Mouse (Mus musculus): ENCODE measurements around the gene Klf16. TPM values are rescaled to one million over a fixed set of nuclear protein-coding genes. Genes with fewer than 3 reads are reported as not detected.

Klf16 gene
- total RNA-seq, 1 experiment = 23.5 TPM

GRCm38 (mm10) chr10:80566375-80567092 is 10.6 kb downstream of the Klf16 start:
- Histone ChIP-seq H3K9ac (ENCODE audit: insufficient read depth, low read depth, low read length, poor library complexity, severe bottlenecking) (no peak overlapping the region), H3K27ac (ENCODE audit: insufficient read depth, low read depth, low read length, poor library complexity, severe bottlenecking) (no peak overlapping the region), H3K9me3 (ENCODE audit: control insufficient read depth, insufficient read depth, low read depth, low read length) (no peaks in the 10 kb centered on the region), H3K4me1 (ENCODE audit: control insufficient read depth in 2 of 2, insufficient read depth in 2 of 2, low read length in 2 of 2, poor library complexity in 1 of 2) (peaks cover 8 to 29% of the 10 kb centered on the region in 2 experiments; a peak in 3 of 4 replicates), H3K4me3 (ENCODE audit: insufficient read depth in 1 of 2, low read depth in 1 of 2, low read length in 2 of 2, poor library complexity in 1 of 2, severe bottlenecking in 1 of 2) (no peak overlapping the region), H3K36me3 (ENCODE audit: control insufficient read depth, insufficient read depth, low read length, poor library complexity, severe bottlenecking) (peaks cover 12% of the 10 kb centered on the region; the same call in 1 of the 2 replicates)
- no peak for TF ChIP-seq MAFK (IDR thresholded peaks at IDR 0.05; ENCODE audit: insufficient read depth, low read depth, low read length)
- TF ChIP-seq CHD2 (IDR thresholded peaks at IDR 0.05; ENCODE audit: low read depth, low read length) = no peak
- no peak; the same call in 1 of the 2 replicates for TF ChIP-seq ZC3H11A (IDR thresholded peaks at IDR 0.05; ENCODE audit: borderline replicate concordance, low read depth, low read length)
- TF ChIP-seq HCFC1 (IDR thresholded peaks at IDR 0.05; ENCODE audit: borderline replicate concordance, insufficient read depth, low read length) = no peak
- no peak for TF ChIP-seq ZNF384 (IDR thresholded peaks at IDR 0.05; ENCODE audit: low read depth, low read length)
- DNase-seq (ENCODE audit: low read depth, low spot score) = peak; percentile 85
- in situ Hi-C loops (cut with MboI; ENCODE audit: low sequenced_read_pairs in 2 of 2, unreplicated experiment in 2 of 2) = no loop called here

DNA sequence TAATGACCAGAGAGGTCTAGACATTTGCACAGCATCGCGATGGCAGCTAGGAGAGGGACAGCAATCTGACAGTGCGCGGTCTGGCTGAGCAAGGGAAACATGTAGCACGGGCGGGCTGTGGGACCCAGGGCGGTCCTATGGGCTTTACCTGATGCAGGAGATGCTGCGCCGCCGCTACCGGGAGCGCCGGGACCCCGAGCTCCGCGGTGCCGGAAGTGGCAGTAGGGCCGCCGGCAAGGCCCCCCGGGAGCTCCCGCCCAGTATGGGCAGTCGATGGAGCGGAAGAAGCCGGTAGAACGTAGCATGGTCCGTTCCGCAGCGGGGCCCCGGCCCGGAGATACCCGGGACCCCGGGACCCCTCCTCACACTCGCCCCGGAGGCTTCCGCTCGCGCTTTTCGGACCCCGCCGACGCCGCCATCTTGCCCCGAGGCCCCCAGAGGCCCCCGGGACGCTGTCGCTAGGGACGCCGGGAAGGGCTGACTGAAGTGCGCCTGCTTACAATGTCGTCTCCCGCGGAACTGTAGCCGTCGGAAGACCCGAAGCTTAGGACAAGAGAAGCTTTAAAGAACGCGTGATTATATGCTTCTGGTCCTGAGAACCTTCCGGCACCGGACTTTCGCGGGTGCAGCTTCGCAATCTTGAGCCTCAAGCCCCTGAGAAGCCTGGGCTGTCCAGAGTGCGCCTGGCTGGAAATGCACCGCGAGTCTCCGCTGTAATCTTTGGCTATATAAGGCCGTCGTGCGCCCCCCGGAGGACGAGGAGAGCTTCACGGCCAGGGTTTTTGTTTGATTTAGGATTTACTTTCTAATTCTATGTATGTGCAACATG is 15.8 kb downstream of the Klf16 start, which contains the start of gene Rexo1:
TSS of gene Rexo1 (minus strand) at position 445 of the 829 bp plus-strand sequence.
- peaks cover 2% of the 10 kb centered on the region; the same call in 1 of the 2 replicates for H3K36me3 ChIP-seq (ENCODE audit: control insufficient read depth, insufficient read depth, low read length, poor library complexity, severe bottlenecking)
- peak within 1 kb of the TSS; percentile 94 to 98 for H3K4me3 ChIP-seq (ENCODE audit: insufficient read depth in 1 of 2, low read depth in 1 of 2, low read length in 2 of 2, poor library complexity in 1 of 2, severe bottlenecking in 1 of 2)
- peaks cover 5 to 14% of the 10 kb centered on the region in 2 experiments; a peak in 2 of 4 replicates for H3K4me1 ChIP-seq (ENCODE audit: control insufficient read depth in 2 of 2, insufficient read depth in 2 of 2, low read length in 2 of 2, poor library complexity in 1 of 2)
- peak within 1 kb of the TSS; percentile 87 for H3K27ac ChIP-seq (ENCODE audit: insufficient read depth, low read depth, low read length, poor library complexity, severe bottlenecking)
- in situ Hi-C loops (cut with MboI; ENCODE audit: low sequenced_read_pairs in 2 of 2, unreplicated experiment in 2 of 2) = no loop called here
- H3K9me3 ChIP-seq (ENCODE audit: control insufficient read depth, insufficient read depth, low read depth, low read length) = no peaks in the 10 kb centered on the region
- no peak for TF ChIP-seq ZC3H11A (IDR thresholded peaks at IDR 0.05; ENCODE audit: borderline replicate concordance, low read depth, low read length)
- peak; percentile 78 for TF ChIP-seq HCFC1 (IDR thresholded peaks at IDR 0.05; ENCODE audit: borderline replicate concordance, insufficient read depth, low read length)
- DNase-seq (ENCODE audit: low read depth, low spot score) = peak; percentile 90
- H3K9ac ChIP-seq (ENCODE audit: insufficient read depth, low read depth, low read length, poor library complexity, severe bottlenecking) = peak within 1 kb of the TSS; percentile 92

GRCm38 (mm10) chr10:80560621-80561020 is 16.5 kb downstream of the Klf16 start:
- H3K9me3 ChIP-seq (ENCODE audit: control insufficient read depth, insufficient read depth, low read depth, low read length) = no peaks in the 10 kb centered on the region
- no peak for DNase-seq (ENCODE audit: low read depth, low spot score)
- H3K9ac ChIP-seq (ENCODE audit: insufficient read depth, low read depth, low read length, poor library complexity, severe bottlenecking) = peak overlapping the region; percentile 92
- peaks cover 5 to 12% of the 10 kb centered on the region in 2 experiments; a peak in 2 of 4 replicates for H3K4me1 ChIP-seq (ENCODE audit: control insufficient read depth in 2 of 2, insufficient read depth in 2 of 2, low read length in 2 of 2, poor library complexity in 1 of 2)
- H3K4me3 ChIP-seq (ENCODE audit: insufficient read depth in 1 of 2, low read depth in 1 of 2, low read length in 2 of 2, poor library complexity in 1 of 2, severe bottlenecking in 1 of 2) = peak overlapping the region; percentile 94 to 98
- no peak for TF ChIP-seq HCFC1 (IDR thresholded peaks at IDR 0.05; ENCODE audit: borderline replicate concordance, insufficient read depth, low read length)
- TF ChIP-seq ZC3H11A (IDR thresholded peaks at IDR 0.05; ENCODE audit: borderline replicate concordance, low read depth, low read length) = no peak
- TF ChIP-seq ZNF384 (IDR thresholded peaks at IDR 0.05; ENCODE audit: low read depth, low read length) = no peak
- in situ Hi-C loops (cut with MboI; ENCODE audit: low sequenced_read_pairs in 2 of 2, unreplicated experiment in 2 of 2) = no loop called here
- peaks cover under 1% of the 10 kb centered on the region; the same call in 1 of the 2 replicates for H3K36me3 ChIP-seq (ENCODE audit: control insufficient read depth, insufficient read depth, low read length, poor library complexity, severe bottlenecking)
- no peak overlapping the region for H3K27ac ChIP-seq (ENCODE audit: insufficient read depth, low read depth, low read length, poor library complexity, severe bottlenecking)

GRCm38 (mm10) chr10:80559431-80559830 is 17.7 kb downstream of the Klf16 start:
- TF ChIP-seq HCFC1 (IDR thresholded peaks at IDR 0.05; ENCODE audit: borderline replicate concordance, insufficient read depth, low read length) (no peak), ZNF384 (IDR thresholded peaks at IDR 0.05; ENCODE audit: low read depth, low read length) (no peak), ZC3H11A (IDR thresholded peaks at IDR 0.05; ENCODE audit: borderline replicate concordance, low read depth, low read length) (no peak), MAFK (IDR thresholded peaks at IDR 0.05; ENCODE audit: insufficient read depth, low read depth, low read length) (no peak), CHD2 (IDR thresholded peaks at IDR 0.05; ENCODE audit: low read depth, low read length) (no peak)
- DNase-seq (ENCODE audit: low read depth, low spot score) = no peak
- in situ Hi-C loops (cut with MboI; ENCODE audit: low sequenced_read_pairs in 2 of 2, unreplicated experiment in 2 of 2) = no loop called here
- no peak overlapping the region; the same call in 1 of the 2 replicates for H3K9ac ChIP-seq (ENCODE audit: insufficient read depth, low read depth, low read length, poor library complexity, severe bottlenecking)
- H3K9me3 ChIP-seq (ENCODE audit: control insufficient read depth, insufficient read depth, low read depth, low read length) = no peaks in the 10 kb centered on the region
- H3K27ac ChIP-seq (ENCODE audit: insufficient read depth, low read depth, low read length, poor library complexity, severe bottlenecking) = no peak overlapping the region
- H3K36me3 ChIP-seq (ENCODE audit: control insufficient read depth, insufficient read depth, low read length, poor library complexity, severe bottlenecking) = no peaks in the 10 kb centered on the region; the same call in 1 of the 2 replicates
- H3K4me3 ChIP-seq (ENCODE audit: insufficient read depth in 1 of 2, low read depth in 1 of 2, low read length in 2 of 2, poor library complexity in 1 of 2, severe bottlenecking in 1 of 2) = no peak overlapping the region
- H3K4me1 ChIP-seq (ENCODE audit: control insufficient read depth in 2 of 2, insufficient read depth in 2 of 2, low read length in 2 of 2, poor library complexity in 1 of 2) = peaks cover 5 to 13% of the 10 kb centered on the region in 2 experiments; a peak in 2 of 4 replicates
